Mouse (Mus musculus): ENCODE data around the gene Atp5e.

Gene Atp5e

DNA sequence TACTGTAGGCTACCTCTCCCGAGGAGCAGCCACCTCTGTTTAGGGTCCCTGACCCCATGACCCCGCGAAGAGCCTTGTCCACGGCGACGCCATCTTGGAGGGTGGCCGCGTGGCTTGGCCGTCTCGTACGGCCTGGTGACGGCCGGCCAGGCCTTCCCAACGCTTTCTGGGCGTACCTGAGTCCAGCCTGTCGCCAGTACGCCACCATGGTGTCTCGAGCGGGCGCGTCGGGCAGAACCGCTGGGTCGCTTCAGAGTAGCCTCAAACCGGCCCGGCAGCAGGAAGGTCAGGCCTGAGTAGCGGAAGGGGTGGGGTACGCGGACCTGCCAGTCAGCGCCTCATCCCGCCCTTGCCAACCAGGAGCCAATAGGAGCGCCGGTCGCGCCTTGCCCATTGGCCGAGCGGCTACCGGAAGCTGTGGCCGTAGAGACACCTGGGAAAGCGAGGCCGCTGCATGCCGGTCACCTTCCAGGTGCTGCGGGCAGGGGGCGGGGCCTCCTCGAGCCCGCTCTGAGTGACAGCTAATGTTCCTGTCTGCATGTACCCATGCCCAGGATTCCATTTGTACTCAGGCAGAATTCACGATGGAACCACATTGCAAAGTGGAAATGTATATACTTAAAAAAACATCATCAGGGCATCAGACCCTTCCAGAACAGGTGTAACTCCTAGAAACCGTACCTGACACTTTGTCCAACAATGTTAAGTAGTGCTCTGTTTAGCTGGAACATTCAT is at the start of gene Atp5e:
TSS of gene Atp5e (minus strand) at position 317 of the 735 bp plus-strand sequence.
- peak; percentile 97 to 98 for DNase-seq

DNA sequence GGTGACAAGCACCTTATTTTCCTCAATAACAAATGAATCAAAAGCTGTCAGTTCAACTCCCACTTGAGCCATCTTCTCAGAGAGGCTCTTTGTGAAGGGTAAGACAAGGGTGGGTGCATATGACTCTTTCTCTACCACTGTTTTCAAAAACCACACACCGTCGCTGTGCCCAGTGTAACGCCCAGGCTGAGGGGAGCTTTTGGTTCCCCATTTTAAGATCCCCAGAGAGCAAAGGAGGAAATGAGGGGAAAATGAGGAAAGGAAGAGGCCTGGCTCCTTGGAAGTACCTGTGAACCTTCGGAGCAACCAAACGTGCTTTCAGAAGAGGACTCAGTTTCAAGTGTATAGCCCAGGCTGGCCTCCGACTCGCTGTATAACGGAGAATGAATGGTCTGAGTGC is 45.9 kb upstream of the Atp5e start:
- DNase-seq: no peak

- no peak for DNase-seq
These were observed 44.1 kb upstream of the Atp5e start for GRCm38 (mm10) chr2:174507998-174508397.

- no peak for DNase-seq
These were observed 39.0 kb upstream of the Atp5e start for GRCm38 (mm10) chr2:174502831-174503460.

DNA sequence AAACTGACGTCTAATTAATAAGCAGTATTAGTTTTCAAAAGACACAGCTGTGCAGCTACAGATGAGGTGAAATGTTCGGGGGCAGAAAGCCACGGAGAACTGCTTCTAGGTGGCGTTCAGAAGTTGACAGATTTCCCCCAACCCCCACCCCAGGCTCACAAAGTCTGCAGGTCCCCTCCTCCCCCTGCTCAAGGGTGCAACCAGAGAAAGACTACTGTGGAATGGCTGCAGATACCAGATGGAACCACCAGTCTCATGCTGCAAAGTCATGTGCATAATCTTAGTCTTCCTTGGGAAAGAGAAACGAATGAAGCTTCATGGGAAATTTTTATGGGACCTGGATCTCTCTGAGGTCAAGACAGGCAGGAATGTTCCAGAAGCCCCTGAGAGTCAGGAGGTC is 38.4 kb upstream of the Atp5e start:
- no peak for DNase-seq

GRCm38 (mm10) chr2:174501517-174501916 is 37.6 kb upstream of the Atp5e start:
- no peak for DNase-seq

GRCm38 (mm10) chr2:174500814-174501503 is 37.1 kb upstream of the Atp5e start:
- no peak for DNase-seq

- no peak for DNase-seq
These were observed 29.0 kb upstream of the Atp5e start for GRCm38 (mm10) chr2:174492858-174493257.

DNA sequence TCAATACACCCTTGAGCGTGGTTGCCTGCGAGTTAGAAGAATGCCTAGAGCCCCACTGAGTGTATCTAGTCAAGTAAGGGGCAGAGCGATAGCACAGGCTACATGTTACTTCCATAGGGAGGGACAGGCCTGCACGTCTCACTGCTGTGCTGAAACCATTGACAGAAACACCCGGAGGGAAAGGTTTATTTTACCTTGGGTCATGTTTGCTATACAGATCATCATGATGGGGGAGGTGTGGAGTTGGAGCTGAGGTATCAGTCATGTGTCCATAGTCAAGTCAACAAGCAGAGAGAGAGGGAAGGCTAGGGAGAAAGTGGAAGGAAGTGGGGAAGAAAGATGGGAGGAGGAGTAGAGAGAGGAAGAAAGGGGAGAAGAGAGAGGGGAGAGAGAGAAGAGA is 23.1 kb upstream of the Atp5e start:
- no peak for DNase-seq

DNA sequence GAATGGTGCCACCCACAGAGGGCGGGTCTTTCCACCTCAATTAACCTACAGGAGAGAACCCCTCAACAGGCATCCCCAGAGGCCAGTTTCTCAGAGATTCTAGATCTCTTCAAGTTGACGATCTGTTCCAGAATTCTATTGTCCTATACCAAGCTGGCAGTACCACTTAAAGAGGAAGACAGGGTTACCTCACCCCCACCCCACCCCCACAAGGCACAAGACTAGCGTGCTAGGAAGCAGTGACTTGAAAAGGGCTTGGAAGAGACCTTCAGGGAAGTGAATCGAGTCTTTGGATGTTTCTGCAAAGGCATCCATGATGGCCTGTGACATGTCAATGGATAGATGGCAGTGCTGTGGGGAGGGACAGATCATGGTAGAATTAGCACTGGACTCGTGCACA is 14.8 kb upstream of the Atp5e start:
- DNase-seq: no peak

- no peak for DNase-seq
These were observed 13.8 kb upstream of the Atp5e start for GRCm38 (mm10) chr2:174477543-174478319.

GRCm38 (mm10) chr2:174473550-174473927 is 9.6 kb upstream of the Atp5e start:
- DNase-seq: no peak

- peak; percentile 98 to 100 for DNase-seq
These were observed 9.1 kb upstream of the Atp5e start, which contains the start of gene Prelid3b for GRCm38 (mm10) chr2:174472818-174473549. Gene Prelid3b (minus strand): TSS chr2:174473081.

DNA sequence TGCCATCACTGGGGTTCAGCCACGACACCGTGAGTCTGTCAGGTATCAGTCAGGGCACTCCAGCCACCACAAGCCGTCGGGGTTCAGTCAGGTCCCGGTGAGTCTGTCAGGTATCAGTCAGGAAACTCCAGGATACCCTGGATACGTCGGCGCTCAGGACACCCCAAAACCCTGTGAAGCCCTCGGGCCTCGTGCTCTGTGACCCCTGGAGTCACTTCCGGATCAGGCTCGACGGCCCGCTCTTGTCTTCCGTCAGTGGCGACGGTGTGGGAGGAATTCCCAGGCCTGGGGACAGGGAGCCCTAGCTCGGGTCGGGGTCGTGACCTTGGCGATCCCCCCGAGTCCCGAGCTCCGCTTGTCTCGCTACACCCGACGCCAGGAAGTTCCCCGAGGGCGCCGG is 8.5 kb upstream of the Atp5e start:
- DNase-seq: peak in 1 of 2 experiments; percentile 14

DNA sequence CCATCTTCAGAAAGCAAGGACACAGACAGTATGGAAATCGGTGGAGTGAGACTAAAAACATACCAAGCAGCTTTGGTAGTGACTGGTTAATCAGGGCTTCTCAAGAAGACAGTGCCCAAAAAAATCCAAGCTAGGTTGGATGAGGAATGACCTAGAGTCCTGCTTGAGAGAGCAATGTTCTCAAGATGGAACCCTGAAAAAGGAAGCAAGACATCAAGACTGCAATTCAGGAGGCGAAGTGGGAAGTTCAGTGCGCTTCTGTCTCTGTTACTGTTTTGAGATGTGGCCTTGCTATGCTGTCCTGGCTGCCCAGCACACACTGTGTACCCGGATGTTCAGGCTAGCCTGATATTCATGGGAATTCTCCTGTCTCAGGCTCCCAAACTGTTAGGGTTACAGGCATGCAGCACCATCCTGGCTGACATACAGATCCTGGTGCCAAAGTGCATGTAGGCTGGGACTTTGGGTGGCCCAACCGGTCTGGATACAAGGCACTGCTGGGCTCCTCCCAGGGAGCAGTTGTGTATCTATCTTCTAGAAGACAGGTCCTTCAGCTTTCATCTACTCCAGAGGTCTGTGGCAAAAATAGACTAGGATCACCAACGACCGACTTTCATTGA is 7.0 kb upstream of the Atp5e start:
- DNase-seq: no peak

DNA sequence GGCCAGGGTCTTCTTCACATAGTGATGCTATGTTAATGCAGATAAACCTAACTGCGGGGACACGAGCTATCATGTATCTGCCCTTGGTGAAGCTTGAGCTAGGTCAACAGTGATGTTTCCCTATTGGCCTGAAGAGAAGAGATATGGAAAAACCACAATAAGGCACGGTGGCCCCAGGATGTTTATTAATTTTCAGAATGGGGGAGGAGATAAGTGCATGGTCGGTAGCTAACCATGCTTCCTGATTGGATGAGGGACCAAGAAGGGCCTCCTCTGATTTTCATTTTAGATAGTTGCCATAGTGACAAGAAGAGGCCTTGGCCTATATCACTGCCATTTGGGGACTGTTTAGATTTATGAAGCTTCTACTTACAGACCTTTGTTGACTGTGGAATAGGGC is 6.4 kb upstream of the Atp5e start:
- no peak for DNase-seq

DNA sequence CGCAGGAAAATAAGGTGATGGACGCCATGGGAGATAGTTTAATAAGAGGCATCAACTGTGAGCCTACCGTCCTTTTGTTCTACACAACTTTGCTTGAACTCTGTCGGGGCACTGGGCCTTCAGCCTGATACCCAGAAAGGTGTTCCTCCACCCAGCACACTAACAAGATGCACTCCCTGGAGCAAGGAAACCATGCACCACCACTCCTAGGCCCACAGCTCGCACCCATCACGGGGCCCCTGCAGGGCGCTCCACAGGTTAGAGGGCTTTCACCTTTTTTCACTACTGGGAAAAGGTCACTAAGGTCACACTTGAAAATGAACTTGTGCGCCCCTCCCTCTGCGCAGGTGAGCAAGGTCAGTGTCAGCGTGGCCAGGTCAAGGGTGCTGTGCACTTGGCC is 535 bp downstream of the Atp5e start:
- no peak for DNase-seq

- no peak for DNase-seq
These were observed 4.5 kb downstream of the Atp5e start for GRCm38 (mm10) chr2:174459365-174459764.

- DNase-seq: no peak
These were observed 10.2 kb downstream of the Atp5e start for GRCm38 (mm10) chr2:174453681-174454080.

- no peak for DNase-seq
These were observed 13.6 kb downstream of the Atp5e start, which contains the start of gene Tubb1 for GRCm38 (mm10) chr2:174450353-174450752. Gene Tubb1 (plus strand): TSS chr2:174450695.

- no peak for DNase-seq
These were observed 15.5 kb downstream of the Atp5e start for GRCm38 (mm10) chr2:174448405-174448804.

DNA sequence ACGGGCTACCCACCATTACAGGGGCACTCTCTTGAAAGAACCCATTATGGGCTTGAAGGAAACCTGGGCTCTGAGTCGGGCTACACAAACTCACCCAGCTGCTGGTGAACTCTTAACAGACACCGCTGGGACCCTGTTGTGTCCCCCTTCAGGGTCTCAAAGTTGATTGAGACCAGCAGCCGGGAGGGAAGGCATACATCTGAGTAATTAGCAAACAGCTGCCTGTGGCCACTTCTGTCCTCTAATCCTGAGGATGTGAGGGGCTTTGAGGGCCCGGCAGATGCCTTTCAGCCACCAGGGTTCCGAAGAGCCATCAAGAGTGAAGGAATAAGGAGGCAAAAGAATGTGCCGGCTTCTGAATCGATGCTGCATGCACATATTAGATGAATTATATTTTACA is 17.0 kb downstream of the Atp5e start:
- DNase-seq: no peak

Data from cerebellum, postnatal 36 days (tissue).